23 mouse cellular contexts compared by ENCODE assay signal in the genomic region with DNA sequence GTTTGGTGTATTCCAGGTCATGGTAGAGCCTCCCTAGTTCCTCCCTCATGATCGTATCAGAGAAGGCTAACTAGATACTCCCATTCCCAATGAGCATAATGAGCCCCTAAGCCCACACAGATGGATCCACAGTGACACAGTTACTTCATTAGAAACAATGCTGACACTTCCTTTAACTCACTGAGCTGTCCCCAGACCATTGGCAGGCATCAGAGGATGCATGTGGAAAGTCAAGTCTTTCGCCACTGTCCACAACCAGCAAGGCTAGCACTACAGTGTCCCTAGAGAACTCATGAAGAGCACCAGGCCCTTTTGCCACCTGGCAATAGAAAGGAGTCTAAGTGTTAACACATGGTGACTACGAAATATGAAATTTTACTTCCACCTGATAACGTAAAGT.
"Had no signal": no experiment of that assay in that cellular context is flagged by ENCODE, and none has a peak within 500 bp of the region (broad histone marks: within the 10 kb centered on the region; RNA-seq: fewer than 3 reads in every experiment).

No protein-coding gene starts in this region.

- H3K27ac ChIP-seq: liver, embryonic 15.5 days; lung, embryonic 15.5 days; macrophage; midbrain, embryonic 12.5 days; neural tube, embryonic 13.5 days; neural tube, embryonic 15.5 days had no signal

- ATAC-seq: liver, postnatal 0 days; lung, postnatal 0 days; midbrain, embryonic 16.5 days had no signal

- DNase-seq: liver, postnatal 0 days; lung, adult 2 months; lung, postnatal 14 days; lung, postnatal 36 days; midbrain, embryonic 14.5 days; retina, postnatal 1 day; right cerebral cortex, adult 18-20 months; right cerebral cortex, postnatal 25 days; right cerebral cortex, postnatal 4 days; spleen, adult 18-20 months; thymus, adult 18-20 months; thymus, postnatal 14 days; thymus, postnatal 36 days had no signal

- H3K4me3 ChIP-seq: liver, embryonic 15.5 days; lung, embryonic 15.5 days; megakaryocyte, embryonic 14.5 days; midbrain, embryonic 12.5 days; myocyte; neural tube, embryonic 13.5 days; neural tube, embryonic 15.5 days had no signal
